Mouse (Mus musculus) adrenal gland (tissue): Measurements from ENCODE around the gene Kif24.
"Not testable (repeated sequence)": the region's sequence is repeated elsewhere in the genome, so short reads cannot be mapped to it uniquely, and the experiment has no call there.

Experiments
- intact Hi-C: fragments of 180-260 bp; cut with DNase I; formaldehyde crosslinking; loops from one replicate; pipeline ENCODE4 v1.15.1; 2025

The Kif24 gene

DNA sequence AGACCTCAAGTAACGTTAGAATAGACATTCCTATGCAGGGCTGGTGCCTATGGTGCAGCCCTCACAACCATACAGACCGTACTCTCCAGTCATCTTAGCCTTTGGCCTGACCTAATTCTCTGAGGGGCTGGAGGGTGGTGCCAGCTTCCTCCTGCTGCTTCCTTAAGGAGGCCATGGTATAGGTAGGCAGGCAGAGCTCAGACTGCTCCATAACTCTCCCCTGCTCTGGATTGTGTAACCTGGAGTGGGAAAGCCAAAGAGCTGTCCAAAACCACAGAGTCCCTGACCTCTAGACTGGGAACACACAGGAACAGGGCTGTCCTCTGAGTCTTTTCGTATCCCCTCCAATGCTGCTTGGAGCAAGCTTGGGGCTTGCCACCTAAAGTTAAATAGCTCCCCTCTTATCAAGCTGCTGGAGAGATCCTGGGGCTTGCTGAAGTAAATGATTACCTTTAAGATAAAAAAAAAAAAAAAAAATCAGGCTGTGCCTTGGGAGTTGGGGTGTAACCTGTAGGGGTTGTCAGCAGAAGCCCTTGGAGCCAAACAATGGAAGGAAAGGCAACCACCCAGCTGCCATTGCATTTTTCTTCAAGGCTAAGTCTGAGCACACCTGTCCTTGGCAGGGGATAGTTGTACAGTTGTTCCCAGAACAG lies 28.9 kb upstream of the Kif24 start:
- intact Hi-C loops, result no loop called here

DNA sequence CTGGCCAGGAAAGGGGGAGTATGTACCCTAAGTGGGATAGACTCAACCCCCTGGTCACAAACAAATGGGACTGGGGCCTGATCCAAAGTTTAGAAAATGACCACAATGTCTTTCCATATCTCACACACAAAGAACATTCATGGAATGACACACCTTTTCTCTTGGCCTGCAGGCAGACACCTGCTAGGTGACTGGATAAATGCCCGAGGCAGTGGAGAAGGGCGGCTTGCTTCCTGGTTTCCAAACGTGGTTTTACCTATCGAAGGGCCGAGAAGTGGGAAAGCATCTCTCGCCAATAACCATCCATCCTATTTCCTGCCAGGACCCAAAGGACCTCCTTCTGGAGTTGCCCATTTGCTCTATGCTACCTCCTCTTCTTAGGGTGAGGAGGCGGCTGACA lies 28.3 kb upstream of the Kif24 start:
- intact Hi-C loops, result no loop called here

GRCm38 (mm10) chr4:41481601-41482017 lies 16.9 kb upstream of the Kif24 start:
- intact Hi-C loops, result no loop called here

DNA sequence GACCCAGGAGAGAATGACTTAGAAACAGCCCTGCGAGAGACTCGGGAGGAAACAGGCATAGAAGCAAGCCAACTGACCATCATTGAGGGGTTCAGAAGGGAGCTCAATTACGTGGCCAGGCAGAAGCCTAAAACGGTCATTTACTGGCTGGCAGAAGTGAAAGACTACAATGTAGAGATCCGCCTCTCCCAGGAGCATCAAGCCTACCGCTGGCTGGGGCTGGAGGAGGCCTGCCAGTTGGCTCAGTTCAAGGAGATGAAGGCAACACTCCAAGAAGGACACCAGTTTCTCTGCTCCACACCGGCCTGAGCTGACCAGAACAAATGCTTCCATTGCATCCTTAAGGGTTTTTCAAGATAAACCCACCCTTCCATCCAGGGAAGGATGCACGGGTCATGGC lies 15.6 kb upstream of the Kif24 start:
- intact Hi-C loops, result no loop called here

DNA sequence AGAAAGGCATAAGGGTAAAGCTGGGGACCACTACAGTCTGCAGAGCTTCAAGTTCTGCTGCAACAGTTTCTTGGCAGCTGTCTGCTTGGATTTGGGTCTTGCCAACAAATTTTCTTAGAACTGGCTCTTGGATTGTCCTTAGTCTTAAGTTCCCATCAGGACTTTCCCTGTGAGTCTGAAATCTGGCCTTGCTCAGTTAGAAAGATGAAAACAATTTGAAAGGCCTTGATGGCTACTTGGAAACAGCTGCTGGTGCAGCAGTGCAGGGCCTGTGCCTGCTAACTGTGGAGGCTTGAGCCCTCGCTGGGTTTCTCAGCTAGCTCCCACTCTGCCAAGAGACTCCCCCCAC lies 14.7 kb upstream of the Kif24 start:
- intact Hi-C loops, result no loop called here

GRCm38 (mm10) chr4:41478751-41479455 lies 14.2 kb upstream of the Kif24 start:
- intact Hi-C loops, result no loop called here

GRCm38 (mm10) chr4:41477648-41478160 lies 13.0 kb upstream of the Kif24 start:
- intact Hi-C loops, result no loop called here

DNA sequence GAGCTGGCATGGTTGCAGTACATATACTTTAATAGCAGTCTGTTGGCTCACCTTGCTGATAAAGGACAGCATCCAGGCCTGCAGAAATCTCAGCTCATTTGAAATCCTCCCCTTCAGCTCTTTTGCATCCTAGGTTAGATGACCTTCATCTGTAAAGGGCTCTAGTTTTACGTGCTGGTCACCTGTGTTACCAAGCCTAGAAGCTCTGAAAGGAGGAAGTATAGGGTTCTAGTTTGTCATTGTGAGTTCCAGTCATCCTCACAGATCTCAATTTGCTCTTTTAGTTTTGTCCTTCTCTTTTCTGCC lies 6.7 kb upstream of the Kif24 start:
- intact Hi-C loops, result no loop called here

GRCm38 (mm10) chr4:41470684-41471383 lies 6.1 kb upstream of the Kif24 start:
- intact Hi-C loops, result no loop called here

DNA sequence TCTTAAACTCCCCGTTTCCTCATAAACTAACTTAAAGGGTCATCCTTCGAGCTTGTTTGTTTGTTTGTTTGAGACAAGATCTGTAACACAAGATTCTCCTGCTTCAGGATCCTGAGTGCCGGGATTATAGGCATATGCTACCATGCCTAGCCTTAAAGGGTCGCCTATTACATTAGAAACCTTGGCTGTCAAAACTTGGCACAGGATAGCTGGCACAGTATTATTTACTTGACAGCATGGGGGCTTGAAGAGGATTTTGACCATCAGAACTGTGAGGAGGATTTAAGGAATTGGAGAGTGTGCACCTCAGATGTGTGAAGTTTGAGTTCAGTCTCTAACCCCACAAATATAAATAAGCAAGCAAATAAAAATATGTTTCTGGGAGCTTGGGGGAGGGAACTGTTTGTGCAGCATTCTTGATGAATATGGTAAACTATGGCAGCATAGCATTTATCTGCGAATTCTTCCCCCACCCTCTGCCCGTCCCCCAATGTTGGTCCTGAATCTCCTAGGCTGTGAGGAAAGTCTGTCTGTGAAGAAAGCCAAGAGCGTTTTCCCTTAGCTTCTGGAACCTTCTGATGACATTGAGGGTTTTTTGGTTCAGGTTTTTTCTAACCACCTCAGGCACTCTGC lies 5.5 kb upstream of the Kif24 start:
- intact Hi-C loops, result no loop called here

GRCm38 (mm10) chr4:41469199-41469598 lies 4.5 kb upstream of the Kif24 start:
- intact Hi-C loops, result loop anchor here (2.0 to 5.0 kb wide), 3 partner anchors 38 to 240 kb away; no protein-coding TSS in a partner anchor

DNA sequence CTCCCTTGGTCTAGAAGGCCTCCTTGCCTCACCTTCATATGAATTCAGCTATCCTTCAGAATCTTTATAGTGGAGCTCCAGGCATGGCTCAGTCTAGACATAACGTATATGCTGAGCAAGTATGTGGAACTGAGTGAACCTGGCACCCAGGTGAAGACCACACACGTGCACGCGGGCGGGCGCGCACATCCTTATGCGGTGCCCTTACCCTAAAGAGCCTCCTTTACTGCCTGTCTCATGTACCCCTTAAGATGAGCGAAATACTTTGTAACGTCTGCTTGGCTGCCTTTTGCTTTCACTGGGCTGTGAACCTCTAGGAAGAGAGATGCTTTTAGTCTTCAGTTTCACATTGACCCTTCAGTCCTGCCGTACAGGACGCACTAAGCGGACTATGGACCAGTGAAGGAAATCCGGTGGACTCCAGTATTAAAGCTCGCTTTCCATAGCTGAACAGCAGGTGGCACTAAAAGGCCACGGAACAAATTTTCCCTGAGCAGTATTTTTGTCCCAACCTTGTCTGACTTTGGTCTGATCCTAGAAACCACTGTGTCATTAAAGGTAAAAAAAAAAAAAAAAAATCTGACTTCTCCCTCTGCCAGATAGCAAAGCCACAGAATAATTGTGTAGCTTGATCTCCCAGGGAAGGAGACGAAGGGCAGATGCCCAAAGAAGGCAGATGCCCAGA lies 3.9 kb upstream of the Kif24 start:
- intact Hi-C loops, result loop anchor here (2.0 to 5.0 kb wide), 3 partner anchors 39 to 240 kb away; no protein-coding TSS in a partner anchor

DNA sequence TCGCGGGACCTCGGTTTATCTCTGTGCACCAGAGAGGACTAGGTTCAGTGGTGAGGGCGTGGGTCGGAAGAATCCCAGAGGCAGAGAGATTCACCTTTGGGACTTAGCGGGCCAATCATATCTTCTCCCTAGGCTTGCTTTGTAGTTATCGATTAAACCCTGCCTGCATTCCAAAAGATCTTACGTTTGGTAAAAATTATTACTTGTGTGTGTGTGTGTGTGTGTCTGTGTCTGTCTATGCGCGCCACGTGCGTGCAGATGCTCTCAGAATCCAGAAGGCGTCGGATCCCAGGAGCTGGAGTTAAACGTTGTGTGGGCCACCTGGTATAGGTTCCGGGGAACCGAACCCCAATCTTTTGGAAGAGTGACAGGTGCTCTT lies 589 bp upstream of the Kif24 start:
- intact Hi-C loops, result loop anchor here (5.0 kb wide), 1 partner anchor 42 kb away; no protein-coding TSS in a partner anchor

DNA sequence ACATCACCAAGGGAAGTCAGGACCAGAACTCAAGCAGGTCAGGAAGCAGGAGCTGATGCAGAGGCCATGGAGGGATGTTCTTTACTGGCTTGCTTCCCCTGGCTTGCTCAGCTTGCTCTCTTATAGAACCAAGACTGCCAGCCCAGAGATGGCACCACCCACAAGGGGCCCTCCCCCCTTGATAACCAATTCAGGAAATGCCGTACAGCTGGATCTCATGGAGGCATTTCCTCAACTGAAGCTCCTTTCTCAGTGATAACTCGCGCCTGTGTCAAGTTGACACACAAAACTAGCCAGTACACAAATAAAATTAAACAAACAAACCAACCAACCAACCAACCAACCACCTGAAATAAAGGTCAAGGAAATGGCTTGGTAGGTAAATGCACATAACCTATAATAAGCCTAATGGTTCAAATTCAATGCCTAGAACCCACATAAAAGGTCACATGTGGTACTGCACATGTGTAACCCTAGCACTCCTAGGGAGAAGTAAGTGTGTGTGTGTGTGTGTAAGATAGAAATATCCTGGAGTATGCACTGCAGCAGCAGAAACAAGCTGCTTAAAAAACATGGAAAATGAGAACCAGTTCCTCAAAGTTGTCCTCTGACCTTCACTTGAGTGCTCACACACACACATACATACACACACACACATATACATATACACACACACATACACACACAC lies 1.5 kb downstream of the Kif24 start:
- intact Hi-C loops, result not testable (repeated sequence)

DNA sequence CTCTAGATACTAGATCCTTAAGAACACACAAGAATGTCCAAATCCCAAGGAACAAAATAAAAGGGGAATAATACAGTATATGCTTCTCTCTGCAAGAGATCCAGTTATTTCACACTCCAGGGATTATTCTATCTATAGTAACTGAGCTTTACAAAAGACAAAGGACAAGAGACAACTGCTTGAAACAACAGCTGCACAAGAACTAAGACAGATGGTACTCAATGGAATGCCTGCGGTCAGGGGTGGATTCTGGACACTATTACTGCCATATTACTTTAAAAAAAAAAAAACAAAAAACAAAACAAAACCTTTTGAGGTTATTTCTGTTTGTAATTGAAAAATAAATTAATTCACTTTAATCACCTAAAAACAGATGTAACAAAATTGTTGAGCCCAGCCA lies 4.0 kb downstream of the Kif24 start:
- intact Hi-C loops, result no loop called here

GRCm38 (mm10) chr4:41447595-41447994 lies 17.1 kb downstream of the Kif24 start:
- intact Hi-C loops, result no loop called here

DNA sequence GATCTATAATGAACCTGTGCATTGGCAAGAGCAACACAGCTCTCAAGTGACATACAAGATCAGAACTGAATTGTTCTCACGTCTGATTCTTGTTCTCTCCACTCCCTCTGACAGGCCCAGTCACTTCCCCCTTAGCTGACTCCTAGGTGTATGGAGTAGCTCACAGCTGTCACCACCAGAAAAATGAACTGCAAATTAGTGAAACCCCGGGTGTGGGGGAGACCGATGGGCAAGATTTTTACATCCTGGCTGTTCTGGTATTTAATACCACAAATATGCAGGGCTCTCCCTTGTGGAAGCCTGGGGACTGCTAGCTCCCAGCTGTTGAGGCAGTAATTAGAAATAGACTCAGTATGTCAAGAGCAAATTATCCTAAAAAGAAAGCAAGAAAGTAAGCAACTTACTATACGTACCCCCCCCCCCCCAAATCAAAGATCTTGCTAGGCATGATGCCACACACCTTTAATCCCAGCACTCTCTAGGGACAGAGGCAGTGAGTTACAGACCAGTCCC lies 21.8 kb downstream of the Kif24 start:
- intact Hi-C loops, result no loop called here

DNA sequence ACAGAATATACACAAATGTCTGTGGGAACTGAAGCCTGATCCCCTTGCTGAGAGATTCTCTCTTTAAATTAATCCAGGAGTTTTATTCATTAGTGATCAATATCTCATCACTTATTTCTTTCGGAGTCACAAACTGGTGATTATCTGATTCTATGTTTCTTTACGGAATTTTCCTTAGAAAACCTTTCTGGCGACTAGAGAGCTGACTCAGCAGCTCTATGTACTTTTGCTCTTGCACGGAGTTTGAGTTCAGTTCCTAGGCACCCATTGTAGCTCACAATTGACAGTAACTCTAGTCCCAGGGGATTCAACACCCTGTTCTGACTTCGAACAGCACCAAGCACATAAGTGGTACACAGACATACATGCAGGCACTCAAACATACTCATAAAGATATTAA lies 25.8 kb downstream of the Kif24 start:
- intact Hi-C loops, result no loop called here

- intact Hi-C loops, result no loop called here
Measured at GRCm38 (mm10) chr4:41416966-41417365, 47.7 kb downstream of the Kif24 start.

- intact Hi-C loops, result no loop called here
Measured at GRCm38 (mm10) chr4:41409341-41409740, 55.3 kb downstream of the Kif24 start.

DNA sequence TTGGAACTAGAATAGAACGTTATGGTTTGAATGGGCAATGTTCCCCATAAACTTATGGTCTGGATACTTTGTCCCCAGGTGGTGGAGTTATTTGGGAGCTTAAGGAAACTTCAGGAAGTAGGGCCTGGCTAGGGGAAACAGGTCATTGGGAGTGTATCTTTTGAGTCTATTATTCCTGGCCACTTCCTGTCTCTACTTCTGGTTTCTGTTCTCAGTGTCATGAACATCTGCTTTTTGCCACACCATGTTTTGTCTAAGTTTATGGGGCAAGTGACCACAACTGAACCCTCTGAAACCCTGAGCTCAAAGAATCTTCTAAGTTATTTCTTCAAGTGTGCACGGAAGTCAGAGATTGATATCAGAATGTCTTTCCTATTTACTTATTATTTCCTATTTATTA lies 57.3 kb downstream of the Kif24 start:
- intact Hi-C loops, result no loop called here
